Mouse (Mus musculus): Measurements from ENCODE around the gene Adora1. TPM values are rescaled to one million over a fixed set of nuclear protein-coding genes. Genes with fewer than 3 reads are reported as not detected.
A peak's percentile ranks its signal among the peaks of the same experiment; 100 is the strongest.

Adora1 gene
- polyA plus RNA-seq, 1 experiment from 2014 or later, result 3.3 TPM

DNA sequence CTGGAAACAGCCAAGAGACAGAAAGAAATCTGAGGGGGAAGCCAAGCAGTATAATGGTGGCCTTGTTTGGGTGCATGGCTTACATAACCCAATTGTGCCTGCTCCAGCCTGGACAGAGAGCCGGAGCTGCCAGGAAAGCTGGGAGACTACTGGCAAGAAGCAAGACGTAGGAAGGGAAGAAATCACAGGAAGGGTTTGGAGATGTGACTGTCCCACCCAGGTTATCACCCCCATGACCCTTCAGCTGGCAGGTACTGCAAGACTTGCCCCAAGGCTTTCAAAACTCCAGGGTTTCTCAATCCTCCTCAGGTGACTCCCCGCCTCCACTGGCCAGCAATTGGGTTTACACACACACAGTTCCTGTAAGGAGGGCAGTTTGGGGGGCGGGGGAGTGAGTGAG lies 53.2 kb downstream of the Adora1 start, which contains the start of gene Chil1:
Chil1 (plus strand) TSS at position 152 of the 400 bp plus-strand sequence.
- Histone ChIP-seq H3K27ac (0 out of 2 replicates have a peak within 1 kb of the TSS, but pooled peaks have one; percentile 6), H3K4me1 (peaks cover 17% of the 10 kb centered on the region), H3K9ac (no peak within 1 kb of the TSS), H3K4me2 (no peak within 1 kb of the TSS), H3K36me3 (ENCODE audit: poor library complexity, severe bottlenecking) (no peaks in the 10 kb centered on the region), H3K9me3 (replicated peaks) (no peaks in the 10 kb centered on the region), H3K4me3 (no peak within 1 kb of the TSS), H3K27me3 (0 out of 2 replicates have a peak, but pooled peaks cover 9% of the 10 kb centered on the region)
- no peak; the same call in 1 of the 2 replicates for ATAC-seq
- 47% methylated on average over 4 of the region's 4 CpGs for WGBS

DNA sequence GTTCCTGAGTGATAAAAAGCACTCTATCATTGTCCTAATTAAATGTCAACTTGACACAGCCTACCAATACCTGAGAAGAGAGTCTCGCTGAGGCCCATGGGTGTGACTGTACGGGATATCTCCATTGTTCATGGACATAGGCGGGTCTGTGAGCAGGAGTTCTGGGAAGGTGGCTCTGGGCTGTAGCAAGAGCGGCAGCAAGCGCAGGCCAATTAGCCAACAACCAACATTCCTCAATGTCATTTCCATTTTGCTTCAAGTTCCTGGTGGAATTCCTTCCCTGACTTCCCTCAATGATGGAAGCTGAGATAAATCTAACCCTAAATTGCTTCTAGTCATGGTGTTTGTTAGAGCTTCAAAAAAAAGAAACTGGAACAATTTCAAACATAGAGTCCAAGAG lies 57.3 kb downstream of the Adora1 start:
- no peak overlapping the region for H3K27ac ChIP-seq
- H3K36me3 ChIP-seq (ENCODE audit: poor library complexity, severe bottlenecking), result no peaks in the 10 kb centered on the region
- WGBS, result 90% methylated on average over 5 of the region's 5 CpGs
- no peak overlapping the region for H3K4me2 ChIP-seq
- H3K4me1 ChIP-seq, result peaks cover 17% of the 10 kb centered on the region
- H3K4me3 ChIP-seq, result no peak overlapping the region
- 0 out of 2 replicates have a peak, but pooled peaks cover 9% of the 10 kb centered on the region for H3K27me3 ChIP-seq
- H3K9ac ChIP-seq, result no peak overlapping the region
- ATAC-seq, result no peak
- no peaks in the 10 kb centered on the region for H3K9me3 ChIP-seq (replicated peaks)

DNA sequence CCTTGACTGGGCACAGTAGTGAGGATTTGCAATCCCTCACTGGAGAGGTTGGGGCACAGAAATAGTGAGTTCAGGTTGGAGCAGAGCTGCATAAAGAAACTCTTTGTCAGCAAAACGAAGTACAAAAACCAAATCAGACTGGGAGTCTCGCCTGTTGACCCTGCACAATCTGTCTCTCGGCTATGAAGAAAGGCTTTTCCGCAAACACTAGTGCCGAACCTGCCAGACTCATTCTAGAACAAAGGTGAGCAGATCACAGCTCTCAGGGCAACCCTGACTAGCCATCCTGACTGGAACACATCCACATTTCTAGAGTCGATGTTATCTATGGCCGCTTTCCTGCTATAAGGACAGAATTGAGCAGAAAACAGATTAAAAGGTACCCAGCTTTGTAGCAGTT lies 62.1 kb downstream of the Adora1 start:
- Histone ChIP-seq H3K4me3 (no peak overlapping the region), H3K27me3 (no peaks in the 10 kb centered on the region), H3K4me1 (no peaks in the 10 kb centered on the region), H3K27ac (no peak overlapping the region), H3K9ac (no peak overlapping the region), H3K4me2 (no peak overlapping the region), H3K36me3 (ENCODE audit: poor library complexity, severe bottlenecking) (no peaks in the 10 kb centered on the region), H3K9me3 (replicated peaks) (no peaks in the 10 kb centered on the region)
- WGBS, result 56% methylated on average over 7 of the region's 7 CpGs
- ATAC-seq, result no peak

DNA sequence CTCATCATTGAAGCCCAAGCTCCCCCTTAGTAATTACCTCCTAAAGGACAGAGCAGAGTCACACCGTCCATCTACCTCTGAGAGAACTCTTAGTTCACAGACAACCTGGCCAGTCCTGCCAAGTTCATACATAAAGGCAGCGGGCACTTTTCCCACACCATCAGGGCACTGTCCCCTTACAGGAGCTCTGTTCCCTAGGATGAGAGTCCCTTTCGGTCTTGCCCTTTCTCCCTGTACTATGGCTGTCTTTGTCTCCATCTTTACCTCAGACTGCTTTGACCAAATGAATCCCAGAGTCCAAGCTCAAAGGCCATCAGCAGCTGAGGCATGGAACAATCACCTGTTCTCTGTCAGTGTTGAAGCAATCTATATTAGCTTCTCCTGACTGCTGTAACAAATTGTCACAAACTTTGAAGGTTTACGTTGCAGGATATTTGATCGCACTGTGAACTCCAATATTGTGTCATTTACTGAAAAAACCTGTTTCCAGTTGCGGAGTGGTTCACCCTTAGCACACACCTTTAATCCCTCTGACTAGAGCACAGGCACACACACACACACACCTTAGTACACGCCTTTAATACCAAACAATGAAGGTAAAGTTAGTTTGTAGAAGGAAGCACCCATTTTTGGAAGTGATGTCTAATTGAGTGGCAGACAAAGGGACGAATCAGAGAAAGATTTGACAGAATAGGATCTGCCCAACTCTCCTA lies 66.1 kb downstream of the Adora1 start:
- H3K9me3 ChIP-seq (replicated peaks), result no peaks in the 10 kb centered on the region
- H3K36me3 ChIP-seq (ENCODE audit: poor library complexity, severe bottlenecking), result no peaks in the 10 kb centered on the region
- no peak overlapping the region for H3K27ac ChIP-seq
- no peaks in the 10 kb centered on the region for H3K4me1 ChIP-seq
- WGBS, result 86% methylated on average over 8 of the region's 8 CpGs
- no peak for ATAC-seq
- no peak overlapping the region for H3K9ac ChIP-seq
- H3K4me3 ChIP-seq, result no peak overlapping the region
- no peak overlapping the region for H3K4me2 ChIP-seq
- H3K27me3 ChIP-seq, result no peaks in the 10 kb centered on the region

DNA sequence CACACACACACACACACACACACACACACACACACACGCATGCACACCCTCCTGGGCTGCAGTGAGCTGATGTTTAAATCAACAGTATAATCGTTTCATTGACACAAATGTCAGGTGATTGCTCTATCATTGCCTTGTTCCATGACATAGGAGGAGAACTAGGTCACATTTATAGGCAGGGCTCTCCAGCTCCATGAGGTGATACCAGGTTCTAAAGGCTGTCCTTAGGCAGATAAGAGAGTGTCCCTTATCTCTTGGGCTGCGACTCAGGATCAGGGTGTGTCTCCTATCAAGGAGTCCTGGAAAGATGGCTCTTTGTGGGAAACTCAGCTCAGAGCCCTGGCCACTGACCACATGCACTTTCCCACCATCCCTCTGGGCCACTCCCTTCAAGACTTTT lies 66.7 kb downstream of the Adora1 start:
- ATAC-seq, result no peak
- Histone ChIP-seq H3K27me3 (no peaks in the 10 kb centered on the region), H3K36me3 (ENCODE audit: poor library complexity, severe bottlenecking) (no peaks in the 10 kb centered on the region), H3K4me2 (no peak overlapping the region), H3K4me3 (no peak overlapping the region), H3K9ac (no peak overlapping the region), H3K27ac (no peak overlapping the region), H3K9me3 (replicated peaks) (no peaks in the 10 kb centered on the region), H3K4me1 (no peaks in the 10 kb centered on the region)
- 87% methylated on average over 3 of the region's 3 CpGs for WGBS

DNA sequence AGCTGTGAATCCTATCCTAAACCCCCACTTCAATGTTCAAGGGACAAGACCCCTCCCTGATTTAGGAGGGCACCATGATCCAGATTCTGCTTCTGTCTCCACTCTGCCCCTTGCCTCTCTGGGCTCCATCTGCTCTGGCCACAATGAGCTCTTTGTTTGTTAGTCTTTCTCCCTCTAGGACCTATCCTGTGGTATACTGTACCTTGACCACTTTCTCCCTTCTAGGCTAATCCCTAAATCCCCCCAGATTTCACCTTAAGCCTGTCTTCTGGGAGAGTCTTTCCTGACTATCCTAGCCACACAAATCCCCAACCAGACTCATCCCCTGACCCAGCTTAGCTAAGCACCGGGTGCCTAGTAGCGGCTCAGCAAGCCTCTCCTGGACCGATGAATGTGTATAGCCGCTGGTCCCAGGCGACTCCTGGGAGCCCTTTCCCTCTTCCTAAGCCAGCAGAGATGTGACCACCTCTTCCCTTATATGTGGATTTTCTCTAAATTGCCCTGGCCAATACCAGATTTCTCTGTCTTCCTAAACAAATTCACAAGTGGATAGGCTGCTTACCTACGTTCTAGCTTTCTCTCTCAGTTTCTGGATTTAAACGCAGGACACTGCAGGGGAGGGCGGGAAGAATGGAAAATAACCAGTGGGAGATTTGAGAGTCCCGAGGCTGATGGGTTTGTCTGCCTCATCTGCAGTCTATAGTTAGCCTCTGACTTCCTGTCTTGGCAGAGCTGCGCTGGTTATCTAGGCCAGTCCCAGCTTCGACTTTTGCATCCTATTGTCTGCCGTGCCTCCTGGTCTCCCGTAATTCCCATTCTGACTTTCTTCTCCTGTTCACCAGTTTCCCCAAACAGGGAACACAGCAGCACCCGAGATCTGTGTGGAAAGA lies 67.6 kb downstream of the Adora1 start:
- H3K4me2 ChIP-seq, result no peak overlapping the region
- H3K27me3 ChIP-seq, result no peaks in the 10 kb centered on the region
- H3K9me3 ChIP-seq (replicated peaks), result no peaks in the 10 kb centered on the region
- H3K4me1 ChIP-seq, result no peaks in the 10 kb centered on the region
- H3K9ac ChIP-seq, result no peak overlapping the region
- 49% methylated on average over 14 of the region's 14 CpGs for WGBS
- no peak for ATAC-seq
- H3K4me3 ChIP-seq, result no peak overlapping the region
- H3K27ac ChIP-seq, result no peak overlapping the region
- no peaks in the 10 kb centered on the region for H3K36me3 ChIP-seq (ENCODE audit: poor library complexity, severe bottlenecking)

DNA sequence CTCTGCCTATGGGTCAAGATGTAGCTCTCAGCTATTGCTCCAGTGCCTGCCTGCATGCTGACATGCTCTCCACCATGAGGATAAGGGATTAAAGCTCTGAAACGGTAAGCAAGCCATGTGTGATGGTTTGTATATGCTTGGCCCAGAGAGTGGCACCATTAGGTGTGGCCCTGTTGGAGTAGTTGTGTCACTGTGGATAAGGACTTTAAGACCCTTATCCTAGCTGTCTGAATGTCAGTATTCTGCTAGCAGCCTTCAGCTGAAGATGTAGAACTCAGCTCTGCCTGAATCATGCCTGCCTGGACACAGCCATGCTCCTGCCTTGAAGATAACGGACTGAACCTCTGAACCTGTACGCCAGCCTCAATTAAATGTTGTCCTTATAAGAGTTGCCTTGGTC lies 68.7 kb downstream of the Adora1 start:
- Histone ChIP-seq H3K9me3 (replicated peaks) (no peaks in the 10 kb centered on the region), H3K27ac (no peak overlapping the region), H3K27me3 (no peaks in the 10 kb centered on the region), H3K4me3 (no peak overlapping the region), H3K4me1 (no peaks in the 10 kb centered on the region), H3K36me3 (ENCODE audit: poor library complexity, severe bottlenecking) (no peaks in the 10 kb centered on the region), H3K9ac (no peak overlapping the region), H3K4me2 (no peak overlapping the region)
- WGBS, result 89% methylated on average over 3 of the region's 3 CpGs
- ATAC-seq, result no peak

DNA sequence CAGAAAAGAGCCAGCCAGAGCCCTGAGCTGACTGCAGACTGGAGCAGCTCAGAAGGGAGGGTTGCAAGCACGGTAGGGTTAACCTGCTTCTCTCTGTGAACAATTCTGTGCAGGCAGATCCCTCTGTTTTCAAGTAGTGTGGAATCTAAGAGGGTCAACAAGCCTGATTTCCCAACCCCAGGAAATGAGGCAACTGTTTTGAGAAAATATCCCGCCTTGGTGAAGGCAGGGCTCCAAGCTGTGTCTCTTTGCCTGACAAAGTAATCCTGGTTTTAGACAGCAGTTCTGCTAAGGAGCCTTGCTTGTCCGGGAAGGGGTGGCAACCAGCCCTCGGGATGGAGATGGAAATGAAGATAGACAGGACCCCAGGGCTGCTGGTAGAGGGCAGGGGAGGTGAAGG lies 70.8 kb downstream of the Adora1 start:
- Histone ChIP-seq H3K4me2 (no peak overlapping the region), H3K27me3 (no peaks in the 10 kb centered on the region), H3K27ac (no peak overlapping the region), H3K9ac (no peak overlapping the region), H3K4me1 (no peaks in the 10 kb centered on the region), H3K36me3 (ENCODE audit: poor library complexity, severe bottlenecking) (no peaks in the 10 kb centered on the region), H3K9me3 (replicated peaks) (no peaks in the 10 kb centered on the region), H3K4me3 (no peak overlapping the region)
- ATAC-seq, result no peak
- 67% methylated on average over 4 of the region's 4 CpGs for WGBS

DNA sequence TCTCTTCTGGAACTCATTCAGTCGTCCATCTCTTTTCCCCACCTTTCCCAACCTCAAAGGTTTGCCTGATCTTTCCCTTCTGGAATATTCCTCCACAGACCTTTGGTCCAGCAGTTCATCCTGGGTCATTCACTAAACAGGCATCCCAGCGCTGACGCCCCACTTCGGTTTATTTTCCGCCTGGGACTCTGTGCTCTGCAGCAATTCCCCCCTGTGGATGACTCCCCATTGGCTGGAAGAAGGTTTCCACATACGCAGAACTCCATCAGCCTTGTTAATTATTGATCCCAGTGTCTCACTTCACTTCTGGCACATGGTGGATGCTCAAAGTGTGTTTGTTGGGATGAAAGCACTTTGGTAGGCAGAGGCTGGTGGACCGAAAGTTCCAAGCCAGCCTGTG lies 71.8 kb downstream of the Adora1 start:
- Histone ChIP-seq H3K4me1 (no peaks in the 10 kb centered on the region), H3K9me3 (replicated peaks) (no peaks in the 10 kb centered on the region), H3K4me3 (no peak overlapping the region), H3K36me3 (ENCODE audit: poor library complexity, severe bottlenecking) (no peaks in the 10 kb centered on the region), H3K27ac (no peak overlapping the region), H3K9ac (no peak overlapping the region), H3K27me3 (no peaks in the 10 kb centered on the region), H3K4me2 (no peak overlapping the region)
- 88% methylated on average over 7 of the region's 7 CpGs for WGBS
- ATAC-seq, result no peak

DNA sequence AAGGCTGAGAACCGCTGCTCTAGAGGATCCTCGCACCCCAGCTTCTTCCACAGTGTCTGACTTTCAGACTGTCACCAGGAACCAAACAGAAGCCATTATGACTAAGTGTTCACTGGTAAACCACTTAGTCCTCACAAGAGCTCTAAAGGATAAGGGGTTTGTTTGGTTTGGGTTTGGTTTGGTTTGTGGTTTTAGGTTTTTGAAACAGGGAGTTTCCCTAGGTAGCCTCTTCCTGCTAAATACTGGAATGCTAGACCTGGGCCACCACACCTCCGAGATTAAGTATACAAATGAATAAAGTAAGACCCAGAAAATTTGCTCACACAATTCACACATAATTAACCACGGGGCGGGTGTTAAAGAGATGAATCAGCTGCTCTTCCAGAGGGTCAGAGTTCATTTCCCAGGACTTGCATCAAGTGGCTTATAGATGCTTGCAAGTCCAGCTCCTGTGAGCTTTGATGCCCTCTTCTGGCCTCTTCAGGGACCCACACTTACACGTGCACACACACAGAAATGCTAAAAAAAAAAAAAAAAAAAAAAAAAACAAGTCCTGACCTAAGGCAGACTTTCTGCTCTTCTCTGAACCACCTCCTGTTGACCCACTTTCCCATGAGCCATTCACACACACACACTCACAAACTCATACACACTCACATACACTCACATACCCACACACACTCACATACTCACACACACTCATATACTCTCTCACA lies 72.6 kb downstream of the Adora1 start:
- 80% methylated on average over 6 of the region's 6 CpGs for WGBS
- no peak overlapping the region for H3K9ac ChIP-seq
- H3K4me1 ChIP-seq, result no peaks in the 10 kb centered on the region
- no peaks in the 10 kb centered on the region for H3K27me3 ChIP-seq
- H3K9me3 ChIP-seq (replicated peaks), result no peaks in the 10 kb centered on the region
- no peaks in the 10 kb centered on the region for H3K36me3 ChIP-seq (ENCODE audit: poor library complexity, severe bottlenecking)
- H3K27ac ChIP-seq, result no peak overlapping the region
- no peak overlapping the region for H3K4me2 ChIP-seq
- ATAC-seq, result no peak
- H3K4me3 ChIP-seq, result no peak overlapping the region

DNA sequence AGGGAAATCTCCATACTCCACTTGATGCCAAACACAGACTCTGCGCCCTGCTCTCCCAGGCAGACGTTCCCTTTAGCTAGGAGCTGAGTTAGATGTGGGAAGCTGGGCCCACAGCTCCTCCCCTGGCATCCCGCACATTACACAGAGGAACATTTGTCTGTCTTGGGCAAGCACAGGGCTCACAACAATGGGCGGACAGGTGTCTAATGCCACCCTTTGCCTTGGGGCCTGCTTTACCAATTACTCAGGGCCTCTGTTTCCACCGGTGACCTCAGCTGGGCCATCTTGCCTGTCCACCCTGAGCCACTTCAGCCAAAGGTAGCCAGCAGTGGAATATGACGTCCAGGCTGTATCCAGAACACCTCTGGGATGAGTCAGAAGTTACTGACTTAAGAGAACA lies 73.8 kb downstream of the Adora1 start:
- H3K4me2 ChIP-seq, result no peak overlapping the region
- H3K27me3 ChIP-seq, result no peaks in the 10 kb centered on the region
- WGBS, result 76% methylated on average over 6 of the region's 6 CpGs
- no peaks in the 10 kb centered on the region for H3K4me1 ChIP-seq
- ATAC-seq, result no peak
- no peaks in the 10 kb centered on the region for H3K9me3 ChIP-seq (replicated peaks)
- no peaks in the 10 kb centered on the region for H3K36me3 ChIP-seq (ENCODE audit: poor library complexity, severe bottlenecking)
- H3K9ac ChIP-seq, result no peak overlapping the region
- H3K4me3 ChIP-seq, result no peak overlapping the region
- H3K27ac ChIP-seq, result no peak overlapping the region

DNA sequence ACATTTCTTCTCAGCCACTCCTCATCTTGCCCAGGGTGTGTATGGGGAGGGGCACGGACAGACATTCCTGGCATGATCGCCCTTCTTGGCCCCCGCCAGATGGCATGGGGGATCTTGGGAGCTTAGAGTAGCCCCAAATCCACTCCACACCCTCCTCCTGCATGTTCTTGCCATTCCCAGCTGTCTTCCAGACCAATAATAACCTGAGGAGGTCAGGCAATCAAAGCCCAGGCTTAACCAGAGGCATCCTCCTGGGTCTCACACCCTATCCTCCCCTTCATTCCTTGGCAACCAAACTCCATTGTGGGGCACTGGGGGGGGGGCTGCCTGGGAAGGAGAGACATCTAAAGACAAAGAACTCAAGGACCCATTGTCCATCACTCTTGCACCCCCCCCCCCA lies 74.8 kb downstream of the Adora1 start:
- 96% methylated on average over 3 of the region's 3 CpGs for WGBS
- Histone ChIP-seq H3K4me3 (no peak overlapping the region), H3K4me2 (no peak overlapping the region), H3K9me3 (replicated peaks) (no peaks in the 10 kb centered on the region), H3K4me1 (no peaks in the 10 kb centered on the region), H3K27ac (no peak overlapping the region), H3K36me3 (ENCODE audit: poor library complexity, severe bottlenecking) (no peaks in the 10 kb centered on the region), H3K27me3 (no peaks in the 10 kb centered on the region), H3K9ac (no peak overlapping the region)
- ATAC-seq, result no peak
